Mouse (Mus musculus) adrenal gland, postnatal 4 days (tissue): Measurements from ENCODE around the gene Slf1. TPM values are rescaled to one million over a fixed set of nuclear protein-coding genes. Genes with fewer than 3 reads are reported as not detected.
"Not testable (repeated sequence)": the region's sequence is repeated elsewhere in the genome, so short reads cannot be mapped to it uniquely, and the experiment has no call there.

Experiments
- DNase-seq, 2 experiments: peaks; one replicate each; pipeline ENCODE4 v3.0.0; 2021 to 2022; ENCODE audit warnings: low spot score in 2 of 2, mixed read lengths in 2 of 2
- long read RNA-seq, 2 experiments: library from polyadenylated mRNA; stranded (forward); transcript quantifications; one replicate each; pipeline ENCODE4 v2.0.0; 2021
- total RNA-seq, 2 experiments: library from RNA; stranded (reverse); gene quantifications; 2 replicates each; pipeline ENCODE4 v1.2.3; 2021

Gene Slf1
- total RNA-seq = 10 to 100 TPM; 17.3 to 19.5 TPM
- long read RNA-seq, experiment 1, partial matches to known transcripts = 2 of 4 reads
- long read RNA-seq, experiment 1, other reads (novel, unspliced or antisense) = 1 of 4 reads
- long read RNA-seq, experiment 2, transcript Slf1-201 (21 exons, 3,747 nt) = major isoform, 5 of 9 reads
- long read RNA-seq, experiment 2, partial matches to known transcripts = 0 of 9 reads
- long read RNA-seq, experiment 2, other reads (novel, unspliced or antisense) = 2 of 9 reads

- peak; percentile 78 to 86 for DNase-seq
Measured at GRCm38 (mm10) chr13:77134931-77135620, at the start of gene Slf1, which contains the start of gene 2210408I21Rik. Slf1 (minus strand) TSS chr13:77135473. 2210408I21Rik (plus strand) TSS chr13:77135540.

GRCm38 (mm10) chr13:77177931-77178330, 42.7 kb upstream of the Slf1 start:
- no peak for DNase-seq

DNA sequence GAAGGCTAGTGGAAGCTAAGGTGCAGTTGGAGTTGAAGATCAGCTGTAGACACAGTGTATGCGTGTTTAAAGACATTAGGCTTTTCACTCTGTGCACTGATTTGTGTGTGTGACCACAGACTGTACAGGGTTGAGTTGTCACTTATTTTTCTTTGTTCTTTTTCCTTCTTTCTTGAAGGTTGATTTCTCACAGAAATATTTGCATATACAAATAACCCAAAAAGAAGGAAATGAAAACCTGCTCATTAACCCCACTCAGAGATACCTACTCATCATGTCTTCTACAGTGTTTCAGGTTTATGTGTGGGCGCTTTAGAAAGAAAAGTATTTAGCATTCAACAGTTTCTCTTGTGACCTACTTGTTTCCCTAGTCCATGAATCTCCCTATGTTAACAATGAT, 5.6 kb upstream of the Slf1 start:
- DNase-seq = no peak

DNA sequence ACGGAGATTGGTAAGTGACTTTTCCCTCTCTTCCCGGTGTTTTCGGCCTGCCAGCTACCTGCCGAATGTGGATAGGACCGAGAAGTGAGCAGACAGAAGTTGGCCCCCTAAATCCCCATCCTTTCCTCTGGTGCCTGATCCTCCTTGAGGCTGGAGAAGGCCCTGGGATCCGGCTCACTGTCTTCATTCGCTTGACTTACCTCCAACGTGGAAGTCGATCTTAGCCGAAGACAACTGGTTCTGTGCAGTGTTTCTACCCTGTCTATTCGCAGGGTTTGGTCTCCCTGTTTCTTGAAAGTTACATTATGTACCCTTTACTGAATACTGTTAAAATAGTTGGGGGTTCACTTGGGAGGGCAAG, 328 bp upstream of the Slf1 start:
- no peak for DNase-seq

DNA sequence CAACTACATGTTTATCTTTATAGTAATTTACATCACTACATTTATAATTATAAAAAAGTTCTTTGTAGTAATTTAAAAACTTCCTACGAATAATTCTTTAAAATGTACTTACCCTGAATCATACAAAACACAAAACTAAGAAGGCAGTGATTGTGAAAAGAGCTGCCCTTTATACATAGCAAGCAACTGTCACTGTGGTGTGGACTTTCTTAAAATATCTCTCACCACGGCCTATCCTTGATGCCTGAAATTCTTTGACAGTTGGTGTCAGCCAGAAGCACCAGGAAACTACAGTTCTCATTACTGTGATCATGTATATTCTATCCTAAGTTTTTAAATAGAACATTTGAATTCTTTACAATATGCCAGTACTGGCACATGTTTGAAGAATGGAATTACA, 4.1 kb downstream of the Slf1 start:
- DNase-seq = no peak

DNA sequence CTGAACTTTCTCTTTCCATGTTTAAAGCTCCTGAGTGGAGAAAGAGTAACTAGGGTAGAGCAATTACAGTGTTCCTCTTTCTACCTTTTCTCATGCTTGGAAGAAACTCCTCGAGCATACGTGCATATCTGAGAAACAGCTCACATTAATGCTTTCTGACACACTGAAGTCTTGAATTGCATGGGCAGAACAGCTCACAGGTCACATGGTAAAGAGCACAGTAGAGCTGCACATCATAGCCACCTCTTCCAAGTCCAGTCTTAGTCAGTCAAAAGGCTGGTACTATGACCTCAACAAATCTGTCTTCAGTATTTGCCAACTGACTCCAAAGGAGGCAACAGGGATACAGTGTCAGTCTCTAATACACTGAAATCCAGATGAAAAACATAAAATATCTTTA, 7.0 kb downstream of the Slf1 start:
- no peak for DNase-seq

- DNase-seq = no peak
Measured at GRCm38 (mm10) chr13:77125159-77125558, 10.1 kb downstream of the Slf1 start.

GRCm38 (mm10) chr13:77118695-77119094, 16.6 kb downstream of the Slf1 start:
- no peak for DNase-seq

DNA sequence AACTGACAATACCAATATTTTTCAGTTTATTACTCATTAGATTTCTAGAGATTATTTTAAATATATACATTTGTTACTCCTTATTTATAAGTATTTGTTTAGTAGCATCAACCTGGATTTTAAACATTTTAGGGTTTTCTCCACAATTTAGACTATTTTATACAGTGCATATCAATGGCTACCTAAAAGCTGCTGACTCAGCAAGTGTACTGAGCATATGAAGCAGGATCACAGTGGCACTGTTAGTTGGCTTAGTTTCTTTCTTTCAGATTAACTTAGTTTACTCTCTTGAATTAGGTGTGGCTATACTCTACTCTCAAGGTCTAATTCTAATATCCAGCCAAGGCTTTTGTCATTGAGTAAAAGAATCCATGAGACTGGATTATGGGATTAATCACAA, 27.5 kb downstream of the Slf1 start:
- DNase-seq = no peak

DNA sequence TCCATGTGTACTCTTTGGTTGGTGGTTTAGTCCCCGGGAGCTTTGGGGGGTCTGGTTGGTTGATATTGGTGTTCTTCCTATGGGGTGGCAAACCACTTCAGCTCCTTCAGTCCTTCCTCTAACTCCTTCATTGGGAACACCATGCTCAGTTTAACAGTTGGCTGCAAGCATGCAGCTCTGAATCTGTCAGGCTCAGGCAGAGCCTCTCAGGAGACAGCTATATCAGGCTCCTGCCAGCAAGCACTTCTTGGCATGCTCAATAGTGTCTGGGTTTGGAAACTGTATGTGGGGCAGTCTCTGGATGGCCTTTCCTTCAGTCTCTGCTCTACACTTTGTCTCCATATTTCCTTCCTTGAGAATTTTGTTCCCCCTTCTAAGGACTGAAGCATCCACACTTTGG, 42.4 kb downstream of the Slf1 start:
- DNase-seq = not testable (repeated sequence)

DNA sequence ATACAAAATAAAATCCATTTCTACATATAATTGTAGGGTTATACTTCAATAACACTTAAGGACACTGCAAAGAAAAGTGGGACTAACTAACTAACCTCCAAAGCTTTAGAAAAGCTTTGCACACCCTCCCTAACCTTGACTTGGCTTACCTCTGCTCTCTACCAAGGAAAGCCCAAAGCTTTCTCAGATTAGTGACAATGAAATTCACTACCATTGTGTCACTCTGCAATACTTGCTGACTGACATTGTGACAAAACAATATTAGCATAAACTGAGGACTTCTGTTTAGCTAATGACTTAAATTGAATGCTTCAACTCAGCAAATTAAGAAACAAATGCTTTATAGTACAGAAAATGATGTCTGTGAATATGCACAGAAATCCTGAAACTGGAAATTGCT, 63.2 kb downstream of the Slf1 start:
- no peak for DNase-seq

GRCm38 (mm10) chr13:77068847-77069246, 66.4 kb downstream of the Slf1 start:
- no peak for DNase-seq

GRCm38 (mm10) chr13:77063221-77063620, 72.1 kb downstream of the Slf1 start:
- no peak for DNase-seq

DNA sequence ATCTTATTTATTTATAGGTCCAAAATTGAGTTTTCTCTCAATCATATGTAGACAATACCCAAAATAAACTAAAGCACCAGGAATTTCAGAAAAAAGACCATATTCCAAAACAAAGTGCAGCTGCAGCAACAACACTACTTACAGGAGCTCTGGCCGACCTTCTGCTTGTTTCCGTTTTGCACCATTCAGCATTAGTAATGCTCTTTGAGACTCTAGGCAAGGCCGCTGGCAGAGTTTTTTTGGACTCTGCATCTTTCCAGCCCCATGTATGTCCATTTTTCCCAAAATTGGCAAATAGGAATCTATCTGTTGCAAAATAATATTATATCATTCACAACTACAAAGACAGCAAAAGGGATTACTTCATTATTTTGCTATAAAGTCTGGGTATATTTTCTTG, 85.5 kb downstream of the Slf1 start:
- DNase-seq = no peak

DNA sequence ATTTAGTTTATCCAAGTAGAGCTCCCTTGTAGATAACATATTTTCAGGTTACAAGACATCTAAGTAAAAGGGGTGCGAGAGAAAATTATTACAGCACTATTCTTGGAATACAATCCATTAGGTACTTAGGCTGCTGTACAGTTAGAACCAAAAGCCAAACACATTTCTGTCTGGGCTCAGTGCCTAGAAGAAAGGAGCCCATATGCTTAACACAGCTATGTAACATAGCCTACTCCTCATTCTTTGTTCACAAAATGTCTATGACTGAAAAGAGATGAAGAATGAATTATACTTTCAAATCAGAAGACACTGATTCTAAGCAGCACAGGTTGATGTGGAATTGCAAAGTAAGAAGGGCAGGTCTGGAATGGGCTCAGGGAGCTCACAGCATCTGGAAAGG, 86.8 kb downstream of the Slf1 start:
- DNase-seq = no peak

DNA sequence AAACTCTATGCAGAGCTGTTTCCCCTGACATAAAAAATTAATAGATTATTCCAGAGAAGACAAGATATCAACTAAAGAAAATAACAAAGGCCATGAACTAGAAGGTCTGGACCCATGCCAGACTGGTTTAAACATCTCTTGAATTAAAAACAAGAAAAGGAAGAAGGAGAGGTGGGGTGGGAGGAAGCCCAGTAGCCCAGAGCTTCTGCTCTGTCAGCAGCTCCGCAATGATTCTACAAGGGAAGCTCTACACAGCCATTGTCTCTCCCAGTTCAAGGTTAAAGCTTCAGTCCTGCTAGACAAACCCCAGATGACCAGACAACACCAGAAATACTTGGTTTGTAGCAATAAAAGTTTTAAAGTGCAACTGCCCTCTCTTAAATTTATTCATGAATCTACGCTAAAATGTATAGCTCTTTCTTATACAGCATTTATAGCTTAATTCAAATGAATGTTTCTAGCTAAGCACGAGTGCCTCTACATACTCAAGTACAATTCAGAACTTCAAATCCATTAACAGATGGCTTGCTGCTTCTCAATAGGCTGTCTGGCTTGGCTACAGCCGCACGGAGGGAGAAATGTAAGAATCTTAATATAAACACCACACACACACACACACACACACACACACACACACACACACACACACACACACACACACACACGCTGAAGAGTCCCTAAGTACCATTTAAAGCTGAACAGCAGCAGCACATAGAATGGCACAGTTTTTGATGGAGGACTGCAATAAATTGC, 87.9 kb downstream of the Slf1 start:
- DNase-seq = no peak

GRCm38 (mm10) chr13:77046416-77046815, 88.9 kb downstream of the Slf1 start:
- DNase-seq = no peak

DNA sequence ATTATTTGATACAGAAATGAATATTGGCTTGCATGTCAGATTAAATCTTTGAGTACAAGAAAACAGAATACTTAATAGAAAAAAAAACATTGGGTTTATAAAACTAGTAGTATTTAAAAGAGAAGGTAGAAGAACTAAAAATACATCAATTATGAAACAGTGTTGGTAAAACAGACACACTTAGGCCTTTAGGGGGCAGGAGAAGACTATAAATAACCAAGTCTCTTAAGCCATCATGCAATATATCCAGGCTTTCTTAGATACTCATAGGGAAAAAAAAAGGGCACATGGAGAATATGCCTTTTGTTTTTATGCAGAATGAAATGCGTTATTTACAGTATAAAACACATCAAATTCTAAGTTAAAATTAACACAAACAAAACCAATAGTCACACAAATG, 89.9 kb downstream of the Slf1 start:
- no peak for DNase-seq

GRCm38 (mm10) chr13:77043375-77043774, 91.9 kb downstream of the Slf1 start:
- DNase-seq = no peak

DNA sequence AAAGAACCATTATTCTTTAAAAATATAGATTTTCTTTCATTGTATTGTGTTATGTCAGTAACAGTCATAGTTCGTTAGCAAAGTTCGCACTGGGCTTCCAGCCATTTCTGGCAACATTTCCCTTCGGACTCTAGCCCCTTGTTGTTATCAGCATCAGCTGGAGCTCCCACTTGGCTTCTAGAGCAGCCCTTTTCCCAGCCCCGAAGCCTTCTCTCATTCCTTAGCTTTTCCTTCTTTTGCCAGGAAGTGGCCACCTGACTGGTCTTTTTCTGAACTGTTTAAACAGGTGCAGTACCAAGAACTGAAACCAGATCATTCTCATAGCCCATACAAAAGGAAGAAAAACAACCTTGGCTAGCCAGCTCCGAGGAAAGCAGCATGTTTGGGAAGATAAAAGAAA, 105.7 kb downstream of the Slf1 start:
- no peak for DNase-seq

- no peak for DNase-seq
Measured at GRCm38 (mm10) chr13:77018851-77019250, 116.4 kb downstream of the Slf1 start.

DNA sequence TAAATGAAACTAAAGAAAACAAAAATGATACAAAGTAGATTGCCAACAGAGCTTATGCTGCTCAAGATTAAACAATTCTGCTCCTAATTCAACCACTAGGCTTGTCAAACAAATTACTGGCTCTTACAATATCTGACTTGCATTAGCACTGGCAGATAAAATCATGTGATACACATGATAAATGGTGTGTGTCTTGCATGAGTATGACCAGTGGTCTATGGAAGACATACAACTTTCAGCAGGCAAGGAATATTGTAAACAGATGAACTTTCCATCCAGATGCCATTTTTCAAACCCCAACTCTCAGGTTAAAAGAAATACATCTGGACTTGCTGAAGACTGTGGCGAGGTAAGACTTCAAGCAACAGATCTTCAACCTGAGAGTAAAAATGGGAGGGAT, 131.6 kb downstream of the Slf1 start:
- DNase-seq = no peak
